Mouse (Mus musculus): ENCODE results near the gene Prame. TPM values are rescaled to one million over a fixed set of nuclear protein-coding genes. Genes with fewer than 3 reads are reported as not detected.
"Not testable (repeated sequence)": the region's sequence is repeated elsewhere in the genome, so short reads cannot be mapped to it uniquely, and the experiment has no call there.

The Prame gene
- total and polyA plus RNA-seq, 3 experiments, result 0.08 TPM; not detected in 2

DNA sequence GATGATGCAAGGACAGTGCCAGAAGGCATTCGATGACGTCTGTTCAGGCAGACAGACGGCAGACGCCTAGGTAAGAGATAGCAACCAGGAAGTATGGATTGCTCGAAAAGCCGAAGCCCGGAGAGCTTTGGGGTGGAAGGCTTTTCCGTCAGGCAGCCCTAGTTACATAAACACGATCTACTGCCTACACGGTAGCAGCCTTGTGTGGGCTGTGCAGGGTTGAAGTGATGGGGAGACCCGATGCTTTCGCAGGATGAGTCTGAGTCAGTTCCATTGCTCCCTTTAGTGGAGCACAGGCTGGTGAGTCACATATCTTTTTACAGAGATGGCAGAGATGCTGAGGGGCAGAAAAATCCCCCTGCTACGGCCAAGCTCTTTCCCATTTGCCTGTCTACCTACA is 29.4 kb downstream of the Prame start:
- H3K9ac ChIP-seq (ENCODE audit: insufficient read depth, low read depth), result peak overlapping the region; percentile 95; the same call in 1 of the 2 replicates
- peak overlapping the region; percentile 29; the same call in 1 of the 2 replicates for H3K4me2 ChIP-seq (ENCODE audit: insufficient read depth, low read depth, poor library complexity, severe bottlenecking)
- dilution Hi-C loops (cut with MboI; ENCODE audit: extremely low pct_ligation_motif_present, extremely low pct_unique_long_range_greater_than_20kb, low sequenced_read_pairs), result no loop called here
- peaks cover 5 to 13% of the 10 kb centered on the region in 2 experiments for H3K4me1 ChIP-seq (ENCODE audit: control insufficient read depth in 1 of 2, insufficient read depth in 2 of 2)
- H3K79me2 ChIP-seq (replicated peaks; ENCODE audit: control insufficient read depth, extremely low read depth, insufficient read depth, poor library complexity, severe bottlenecking), result peaks cover 7% of the 10 kb centered on the region; the same call in 1 of the 2 replicates
- H3K4me3 ChIP-seq (replicated peaks in 1 of 3; ENCODE audit: low read depth in 2 of 3, low read length in 2 of 3, poor library complexity in 1 of 3), result peak overlapping the region; percentile 59 to 72 (median 69)
- no peaks in the 10 kb centered on the region for H3K9me3 ChIP-seq (replicated peaks; ENCODE audit: low read length)
- in situ Hi-C loops (cut with MboI; ENCODE audit: low pct_ligation_motif_present, low pct_unique_long_range_greater_than_20kb, low sequenced_read_pairs), result no loop called here
- peak; percentile 24 for DNase-seq (ENCODE audit: extremely low read depth)
- no peaks in the 10 kb centered on the region for H3K27me3 ChIP-seq (replicated peaks)
- TF ChIP-seq ZMIZ1 (IDR thresholded peaks at IDR 0.05; ENCODE audit: low read depth, low read length) (no peak), BHLHE40 (IDR thresholded peaks at IDR 0.05; ENCODE audit: low read depth, low read length) (no peak), ELF1 (IDR thresholded peaks at IDR 0.05; ENCODE audit: low read depth, low read length) (0 out of 2 replicates have a peak, but pooled peaks have one; percentile 46), MXI1 (IDR thresholded peaks at IDR 0.05; ENCODE audit: low read depth, low read length) (no peak), TBP (conservative IDR thresholded peaks at IDR 0.05; ENCODE audit: low read depth, low read length) (no peak), JUND (conservative IDR thresholded peaks at IDR 0.05; ENCODE audit: low read depth, low read length) (no peak), POLR2A (IDR thresholded peaks at IDR 0.05; ENCODE audit: low read depth, low read length) (no peak), KAT2A (IDR thresholded peaks at IDR 0.05; ENCODE audit: insufficient replicate concordance, low read length) (no peak), SMC3 (IDR thresholded peaks at IDR 0.05; ENCODE audit: low read depth, low read length) (no peak), ZKSCAN1 (IDR thresholded peaks at IDR 0.05; ENCODE audit: borderline replicate concordance, low read depth, low read length) (no peak), NELFE (IDR thresholded peaks at IDR 0.05; ENCODE audit: low read depth, low read length) (no peak), SIN3A (IDR thresholded peaks at IDR 0.05; ENCODE audit: low read length) (peak; percentile 69), NRF1 (IDR thresholded peaks at IDR 0.05; ENCODE audit: low read depth, low read length) (no peak), CHD2 (IDR thresholded peaks at IDR 0.05; ENCODE audit: low read length) (no peak), ZNF384 (IDR thresholded peaks at IDR 0.05; ENCODE audit: low read depth, low read length) (no peak), MAX (IDR thresholded peaks at IDR 0.05; ENCODE audit: low read length) (no peak)
- H3K27ac ChIP-seq (ENCODE audit: insufficient read depth, low read depth), result no peak overlapping the region
- H3K36me3 ChIP-seq (replicated peaks in 1 of 2; ENCODE audit: control insufficient read depth in 1 of 2, insufficient read depth in 1 of 2, low read length in 1 of 2), result peaks cover 4 to 15% of the 10 kb centered on the region in 2 experiments

DNA sequence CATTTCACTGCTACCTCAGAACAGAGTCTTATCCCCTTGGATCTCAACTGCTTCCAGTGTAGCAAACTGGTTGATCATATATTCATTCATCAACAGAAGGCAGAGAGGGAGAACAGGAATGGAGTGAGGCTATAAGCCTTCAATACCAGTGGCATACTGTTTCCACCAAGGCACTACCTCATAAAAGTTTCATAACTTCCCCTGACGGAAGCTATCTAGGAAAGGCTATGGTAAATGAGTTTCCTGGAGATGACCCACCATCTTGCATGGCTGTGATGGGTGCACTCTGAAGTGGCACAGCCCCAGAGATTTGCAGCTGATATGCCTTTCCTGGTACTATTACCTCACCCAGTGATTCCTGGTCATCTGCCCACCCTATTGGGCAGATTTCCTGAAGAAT is 51.1 kb downstream of the Prame start:
- Histone ChIP-seq H3K9ac (ENCODE audit: insufficient read depth, low read depth) (no peak overlapping the region), H3K79me2 (replicated peaks; ENCODE audit: control insufficient read depth, extremely low read depth, insufficient read depth, poor library complexity, severe bottlenecking) (no peaks in the 10 kb centered on the region), H3K4me1 (ENCODE audit: control insufficient read depth in 1 of 2, insufficient read depth in 2 of 2) (0 out of 4 replicates have a peak, but pooled peaks cover 0 to 3% of the 10 kb centered on the region in 2 experiments), H3K4me3 (replicated peaks in 1 of 3; ENCODE audit: low read depth in 2 of 3, low read length in 2 of 3, poor library complexity in 1 of 3) (no peak overlapping the region), H3K27me3 (replicated peaks) (no peaks in the 10 kb centered on the region), H3K4me2 (ENCODE audit: insufficient read depth, low read depth, poor library complexity, severe bottlenecking) (no peak overlapping the region), H3K27ac (ENCODE audit: insufficient read depth, low read depth) (no peak overlapping the region), H3K9me3 (replicated peaks; ENCODE audit: low read length) (no peaks in the 10 kb centered on the region), H3K36me3 (replicated peaks in 1 of 2; ENCODE audit: control insufficient read depth in 1 of 2, insufficient read depth in 1 of 2, low read length in 1 of 2) (peaks cover 4 to 36% of the 10 kb centered on the region in 2 experiments)
- dilution Hi-C loops (cut with MboI; ENCODE audit: extremely low pct_ligation_motif_present, extremely low pct_unique_long_range_greater_than_20kb, low sequenced_read_pairs) (no loop called here), in situ Hi-C loops (cut with MboI; ENCODE audit: low pct_ligation_motif_present, low pct_unique_long_range_greater_than_20kb, low sequenced_read_pairs) (no loop called here)
- no peak for TF ChIP-seq MYC (IDR thresholded peaks at IDR 0.05; ENCODE audit: low read depth, low read length)
- no peak for DNase-seq (ENCODE audit: extremely low read depth)

GRCm38 (mm10) chrX:135574958-135575628 is 52.4 kb downstream of the Prame start:
- H3K4me3 ChIP-seq (replicated peaks in 1 of 3; ENCODE audit: low read depth in 2 of 3, low read length in 2 of 3, poor library complexity in 1 of 3); H3K4me2 ChIP-seq (ENCODE audit: insufficient read depth, low read depth, poor library complexity, severe bottlenecking); DNase-seq (ENCODE audit: extremely low read depth); in situ Hi-C loops (cut with MboI; ENCODE audit: low pct_ligation_motif_present, low pct_unique_long_range_greater_than_20kb, low sequenced_read_pairs); dilution Hi-C loops (cut with MboI; ENCODE audit: extremely low pct_ligation_motif_present, extremely low pct_unique_long_range_greater_than_20kb, low sequenced_read_pairs); H3K9ac ChIP-seq (ENCODE audit: insufficient read depth, low read depth); H3K79me2 ChIP-seq (replicated peaks; ENCODE audit: control insufficient read depth, extremely low read depth, insufficient read depth, poor library complexity, severe bottlenecking); H3K27me3 ChIP-seq (replicated peaks); H3K27ac ChIP-seq (ENCODE audit: insufficient read depth, low read depth); H3K4me1 ChIP-seq (ENCODE audit: control insufficient read depth in 1 of 2, insufficient read depth in 2 of 2); H3K9me3 ChIP-seq (replicated peaks; ENCODE audit: low read length): not testable (repeated sequence)
- H3K36me3 ChIP-seq (replicated peaks in 1 of 2; ENCODE audit: control insufficient read depth in 1 of 2, insufficient read depth in 1 of 2, low read length in 1 of 2), result peaks cover 4 to 33% of the 10 kb centered on the region in 2 experiments

GRCm38 (mm10) chrX:135574261-135574957 is 53.1 kb downstream of the Prame start:
- dilution Hi-C loops (cut with MboI; ENCODE audit: extremely low pct_ligation_motif_present, extremely low pct_unique_long_range_greater_than_20kb, low sequenced_read_pairs); in situ Hi-C loops (cut with MboI; ENCODE audit: low pct_ligation_motif_present, low pct_unique_long_range_greater_than_20kb, low sequenced_read_pairs); H3K4me3 ChIP-seq (replicated peaks in 1 of 3; ENCODE audit: low read depth in 2 of 3, low read length in 2 of 3, poor library complexity in 1 of 3); H3K9me3 ChIP-seq (replicated peaks; ENCODE audit: low read length); H3K4me1 ChIP-seq (ENCODE audit: control insufficient read depth in 1 of 2, insufficient read depth in 2 of 2); H3K9ac ChIP-seq (ENCODE audit: insufficient read depth, low read depth); H3K4me2 ChIP-seq (ENCODE audit: insufficient read depth, low read depth, poor library complexity, severe bottlenecking); H3K79me2 ChIP-seq (replicated peaks; ENCODE audit: control insufficient read depth, extremely low read depth, insufficient read depth, poor library complexity, severe bottlenecking); H3K27me3 ChIP-seq (replicated peaks); H3K27ac ChIP-seq (ENCODE audit: insufficient read depth, low read depth); DNase-seq (ENCODE audit: extremely low read depth): not testable (repeated sequence)
- peaks cover 0 to 29% of the 10 kb centered on the region in 2 experiments for H3K36me3 ChIP-seq (replicated peaks in 1 of 2; ENCODE audit: control insufficient read depth in 1 of 2, insufficient read depth in 1 of 2, low read length in 1 of 2)

All from CH12.LX (cell line).